Mouse (Mus musculus): ENCODE results near the gene Asap3.

DNA sequence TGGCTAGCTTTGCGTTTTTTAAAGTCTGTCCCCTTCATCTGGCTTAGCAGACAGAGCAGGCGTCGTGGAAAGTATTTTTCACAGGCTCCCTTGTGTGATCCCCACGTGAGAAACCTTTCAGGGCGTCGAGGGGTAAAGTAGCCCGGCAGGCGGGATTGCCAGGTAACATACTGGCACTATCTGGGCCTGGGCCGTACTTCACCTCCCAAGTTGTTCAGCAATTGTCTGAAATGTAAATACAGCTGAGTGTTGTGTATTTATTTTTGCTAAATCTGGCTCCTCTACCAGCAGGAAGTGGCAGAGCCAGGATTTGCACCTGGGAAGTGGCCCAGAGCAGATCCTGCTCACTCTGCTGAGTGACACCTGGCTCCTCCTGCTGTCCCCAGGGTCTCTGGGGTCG lies 10.9 kb downstream of the Asap3 start:
- TF ChIP-seq CTCF (IDR thresholded peaks at IDR 0.05; ENCODE audit: insufficient read depth, low read length) (no peak), POLR2A (IDR thresholded peaks at IDR 0.05; ENCODE audit: borderline replicate concordance, extremely low read depth, low read depth, low read length) (no peak)
